Comparison of ENCODE assay signal across 9 mouse cellular contexts in the genomic region with DNA sequence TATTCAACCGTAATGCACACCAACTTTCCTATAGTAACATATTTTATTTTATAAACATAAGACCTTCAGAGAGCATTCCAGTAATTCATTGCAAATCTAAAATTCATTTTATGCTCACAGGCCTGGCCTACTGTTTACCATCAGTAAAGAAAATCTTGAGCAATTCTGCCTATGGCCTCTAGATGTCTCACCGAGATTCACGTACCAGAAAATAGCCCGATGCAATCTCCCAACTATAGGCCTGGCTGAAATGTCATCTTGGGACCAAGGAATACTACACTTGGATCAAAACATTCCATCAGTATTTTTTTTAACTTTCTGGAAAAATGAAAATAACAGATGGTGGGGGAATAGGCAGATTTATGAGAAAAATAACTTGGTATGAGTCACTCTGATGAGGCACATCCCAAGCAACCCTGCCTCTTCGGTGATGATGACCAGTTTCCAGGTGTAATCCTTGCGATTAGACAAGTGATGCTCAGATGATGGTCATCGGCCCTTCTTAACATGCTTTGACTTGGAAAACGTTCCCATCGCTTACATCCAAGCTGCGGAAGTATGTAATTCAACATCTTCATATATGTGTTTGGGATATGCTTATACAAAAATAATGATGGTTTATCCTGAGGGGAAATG.
DNase-seq lines count a peak whose midpoint lies in the region; ATAC-seq and TF ChIP-seq lines count a peak whose summit lies in the region.
"Had no signal": no experiment of that assay in that cellular context is flagged by ENCODE, and none has a peak within 500 bp of the region (broad histone marks: within the 10 kb centered on the region; RNA-seq: fewer than 3 reads in every experiment).

No protein-coding gene starts in this region.

- WGBS in embryonic facial prominence, embryonic 11.5 days: 59% methylated on average over 10 of the region's 10 CpGs
- WGBS in embryonic facial prominence, embryonic 10.5 days: 58% methylated on average over 10 of the region's 10 CpGs
- WGBS in liver, postnatal 0 days (ENCODE audit: insufficient replicate concordance): 56% methylated on average over 10 of the region's 10 CpGs
- 60% methylated on average over 10 of the region's 10 CpGs for WGBS in liver, embryonic 11.5 days

- H3K27ac ChIP-seq in embryonic facial prominence, embryonic 11.5 days (replicated peaks; ENCODE audit: low read depth, low read length): no peak overlapping the region
- H3K27ac ChIP-seq in embryonic facial prominence, embryonic 10.5 days (replicated peaks): no peak overlapping the region
- H3K27ac ChIP-seq in liver, postnatal 0 days (ENCODE audit: low read depth): no peak overlapping the region
- no peak overlapping the region for H3K27ac ChIP-seq in liver, embryonic 11.5 days (ENCODE audit: low read depth, low read length)
- H3K27ac ChIP-seq: embryonic facial prominence, embryonic 15.5 days had no signal

- no peak overlapping the region for H3K4me2 ChIP-seq in embryonic facial prominence, embryonic 11.5 days (ENCODE audit: low read depth, low read length)
- no peak overlapping the region for H3K4me2 ChIP-seq in liver, postnatal 0 days (ENCODE audit: low read depth, low read length)
- no peak overlapping the region for H3K4me2 ChIP-seq in liver, embryonic 11.5 days
- H3K4me2 ChIP-seq: embryonic facial prominence, embryonic 15.5 days had no signal

- no peak overlapping the region for H3K9ac ChIP-seq in embryonic facial prominence, embryonic 11.5 days (replicated peaks; ENCODE audit: low read length)
- no peak overlapping the region for H3K9ac ChIP-seq in liver, postnatal 0 days (replicated peaks)
- no peak overlapping the region for H3K9ac ChIP-seq in liver, embryonic 11.5 days (ENCODE audit: low read depth, low read length)
- H3K9ac ChIP-seq: embryonic facial prominence, embryonic 15.5 days had no signal

- TF ChIP-seq EP300 in liver, postnatal 0 days (IDR thresholded peaks at IDR 0.05; ENCODE audit: low read depth): no peak

- intact Hi-C loops in left cerebral cortex, postnatal 25 days (cut with DNase I): loop anchor here (1.0 to 5.0 kb wide), 3 partner anchors 199 to 916 kb away; no protein-coding TSS in a partner anchor

- peak; percentile 53 for TF ChIP-seq CTCF in liver, postnatal 0 days (IDR thresholded peaks at IDR 0.05; ENCODE audit: low read depth)

- H3K27me3 ChIP-seq in embryonic facial prominence, embryonic 11.5 days (ENCODE audit: control insufficient read depth, insufficient read depth, low read length): no peaks in the 10 kb centered on the region
- no peaks in the 10 kb centered on the region for H3K27me3 ChIP-seq in embryonic facial prominence, embryonic 10.5 days (replicated peaks; ENCODE audit: low read depth, poor library complexity, severe bottlenecking)
- H3K27me3 ChIP-seq in liver, postnatal 0 days (ENCODE audit: insufficient read depth, low read length): no peaks in the 10 kb centered on the region
- no peaks in the 10 kb centered on the region for H3K27me3 ChIP-seq in liver, embryonic 11.5 days (replicated peaks; ENCODE audit: control insufficient read depth, insufficient read depth, low read length)
- H3K27me3 ChIP-seq: embryonic facial prominence, embryonic 15.5 days had no signal

- no peaks in the 10 kb centered on the region for H3K36me3 ChIP-seq in embryonic facial prominence, embryonic 11.5 days (replicated peaks; ENCODE audit: control insufficient read depth, insufficient read depth, low read depth, low read length)
- no peaks in the 10 kb centered on the region for H3K36me3 ChIP-seq in embryonic facial prominence, embryonic 10.5 days (replicated peaks)
- H3K36me3 ChIP-seq in liver, postnatal 0 days (replicated peaks; ENCODE audit: insufficient read depth, low read length): no peaks in the 10 kb centered on the region
- no peaks in the 10 kb centered on the region for H3K36me3 ChIP-seq in liver, embryonic 11.5 days (ENCODE audit: control insufficient read depth, insufficient read depth, low read length)
- H3K36me3 ChIP-seq: embryonic facial prominence, embryonic 15.5 days had no signal

- H3K4me1 ChIP-seq in embryonic facial prominence, embryonic 11.5 days (ENCODE audit: control insufficient read depth, insufficient read depth, low read length): no peaks in the 10 kb centered on the region
- H3K4me1 ChIP-seq in embryonic facial prominence, embryonic 10.5 days: peaks cover 8% of the 10 kb centered on the region
- H3K4me1 ChIP-seq in liver, postnatal 0 days (ENCODE audit: insufficient read depth): no peaks in the 10 kb centered on the region
- no peaks in the 10 kb centered on the region for H3K4me1 ChIP-seq in liver, embryonic 11.5 days (replicated peaks; ENCODE audit: control insufficient read depth, insufficient read depth, low read length)
- H3K4me1 ChIP-seq: embryonic facial prominence, embryonic 15.5 days had no signal

- H3K9me3 ChIP-seq in embryonic facial prominence, embryonic 11.5 days (replicated peaks; ENCODE audit: control insufficient read depth, low read length): no peaks in the 10 kb centered on the region
- H3K9me3 ChIP-seq in embryonic facial prominence, embryonic 10.5 days: no peaks in the 10 kb centered on the region
- no peaks in the 10 kb centered on the region for H3K9me3 ChIP-seq in liver, postnatal 0 days (ENCODE audit: low read length)
- H3K9me3 ChIP-seq in liver, embryonic 11.5 days (ENCODE audit: control insufficient read depth, low read length): no peaks in the 10 kb centered on the region
- H3K9me3 ChIP-seq: embryonic facial prominence, embryonic 15.5 days had no signal

- DNase-seq in embryonic facial prominence, embryonic 11.5 days (ENCODE audit: low spot score): peak; percentile 68
- no peak for DNase-seq in embryonic facial prominence, embryonic 10.5 days (ENCODE audit: low spot score)
- no peak for DNase-seq in liver, postnatal 0 days
- DNase-seq in liver, embryonic 11.5 days (ENCODE audit: low spot score): no peak
- peak; percentile 61 for DNase-seq in embryo, embryonic 10.5 days (ENCODE audit: low spot score)
- DNase-seq in left cerebral cortex, postnatal 25 days (ENCODE audit: low spot score in 2 of 2): peak; percentile 30 to 55
- DNase-seq in spleen, postnatal 14 days (ENCODE audit: low spot score in 2 of 2): no peak
- DNase-seq in thymus, postnatal 4 days: no peak

- H3K4me3 ChIP-seq in embryonic facial prominence, embryonic 11.5 days (ENCODE audit: low read depth, low read length): no peak overlapping the region
- H3K4me3 ChIP-seq in embryonic facial prominence, embryonic 10.5 days: no peak overlapping the region
- no peak overlapping the region for H3K4me3 ChIP-seq in liver, postnatal 0 days (ENCODE audit: low read depth, low read length)
- no peak overlapping the region for H3K4me3 ChIP-seq in liver, embryonic 11.5 days (ENCODE audit: low read depth, low read length)
- H3K4me3 ChIP-seq: embryonic facial prominence, embryonic 15.5 days had no signal

- ATAC-seq in embryonic facial prominence, embryonic 11.5 days (replicated peaks; ENCODE audit: insufficient number of reproducible peaks, low FRiP score, low TSS enrichment, low read depth): no peak
- no peak for ATAC-seq in liver, postnatal 0 days
- ATAC-seq in liver, embryonic 11.5 days (replicated peaks; ENCODE audit: low FRiP score): no peak

Comparison
In these comparisons a context has a peak if more than half of its experiments do, and no peak if none do; other contexts are left out.
1. DNase-seq: peak in embryonic facial prominence, embryonic 11.5 days (single experiment), embryo, embryonic 10.5 days (single experiment) and left cerebral cortex, postnatal 25 days (2 of 2); none in embryonic facial prominence, embryonic 10.5 days (single experiment), liver, postnatal 0 days (single experiment), liver, embryonic 11.5 days (single experiment), spleen, postnatal 14 days (0 of 2) and thymus, postnatal 4 days (single experiment).